Mouse (Mus musculus): ENCODE results near the gene Olfr118.
"Not testable (repeated sequence)": the region's sequence is repeated elsewhere in the genome, so short reads cannot be mapped to it uniquely, and the experiment has no call there.

Gene Olfr118

GRCm38 (mm10) chr17:37666688-37667087 lies at the start of gene Olfr118:
Olfr118 (plus strand) TSS chr17:37666988.
- DNase-seq (ENCODE audit: low spot score), result no peak

DNA sequence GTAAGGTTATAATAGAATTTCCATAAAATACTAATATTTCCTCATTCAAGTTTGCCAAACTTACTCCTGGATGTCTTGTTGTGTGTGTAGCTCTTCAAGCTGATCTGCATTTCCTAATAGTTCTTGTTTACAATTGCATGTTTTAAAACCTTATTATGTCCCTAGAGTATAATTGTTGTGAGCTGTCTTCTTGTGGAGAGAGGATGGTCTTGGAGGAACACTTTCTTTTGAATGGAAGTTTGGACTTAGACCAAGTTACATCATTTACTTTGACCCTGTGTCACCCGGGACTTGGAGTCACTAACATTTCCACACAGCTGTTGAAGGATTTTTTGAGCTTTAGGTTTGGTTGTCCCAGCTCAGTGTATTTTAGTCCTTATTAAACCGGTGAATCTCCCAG lies 39.8 kb upstream of the Olfr118 start, which contains the start of the genes Olfr115 and Olfr116:
TSS of gene Olfr115 (minus strand) at position 101 of the 400 bp plus-strand sequence.
TSS of gene Olfr116 (minus strand) at position 191 of the 400 bp plus-strand sequence.
- DNase-seq (ENCODE audit: low spot score), result no peak

- no peak for DNase-seq (ENCODE audit: low spot score)
These were observed 3.1 kb upstream of the Olfr118 start, which contains the start of gene Olfr117 for GRCm38 (mm10) chr17:37663682-37664081. Olfr117 (minus strand) TSS chr17:37663782.

DNA sequence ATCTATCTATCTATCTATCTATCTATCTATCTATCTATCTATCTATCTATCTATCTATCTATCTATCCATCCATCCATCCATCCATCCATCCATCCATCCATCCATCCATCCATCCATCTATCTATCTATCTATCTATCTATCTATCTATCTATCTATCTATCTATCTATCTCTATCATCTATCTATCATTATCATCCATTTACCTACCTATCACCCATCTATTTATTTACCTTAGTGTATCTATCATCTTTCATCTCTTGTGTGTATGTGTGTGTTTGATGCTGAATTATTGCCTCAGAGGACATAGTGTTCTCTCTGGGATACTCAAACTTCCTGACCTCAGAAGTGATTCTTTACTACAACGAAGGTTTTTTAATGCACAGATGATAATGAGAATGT lies 29.5 kb downstream of the Olfr118 start, which contains the start of gene Olfr119:
TSS of gene Olfr119 (plus strand) at position 301 of the 400 bp plus-strand sequence.
- not testable (repeated sequence) for DNase-seq (ENCODE audit: low spot score)

- no peak for DNase-seq (ENCODE audit: low spot score)
These were observed 54.7 kb downstream of the Olfr118 start, which contains the start of gene Olfr120 for GRCm38 (mm10) chr17:37721508-37721907. Olfr120 (plus strand) TSS chr17:37721808.

Data from ovary, postnatal 10 days (tissue).